Comparison of ENCODE assay signal across 29 mouse cellular contexts in genomic region chr3:90268190-90268589, GRCm38 (mm10). TPM values are rescaled to one million over a fixed set of nuclear protein-coding genes. Genes with fewer than 3 reads are reported as not detected.
DNase-seq lines count a peak whose midpoint lies in the region; ATAC-seq and TF ChIP-seq lines count a peak whose summit lies in the region.
"Had no signal": no experiment of that assay in that cellular context is flagged by ENCODE, and none has a peak within 500 bp of the region (broad histone marks: within the 10 kb centered on the region; RNA-seq: fewer than 3 reads in every experiment).

No protein-coding gene starts in this region.

- no peak for TF ChIP-seq POLR2A in cerebellum, adult 2 months (IDR thresholded peaks at IDR 0.05; ENCODE audit: borderline replicate concordance, insufficient read depth, low read length)

- peaks cover 22% of the 10 kb centered on the region for H3K4me1 ChIP-seq in cerebellum, adult 2 months (ENCODE audit: control insufficient read depth, insufficient read depth, low read length)
- H3K4me1 ChIP-seq in megakaryocyte, embryonic 14.5 days = peaks cover 72% of the 10 kb centered on the region
- H3K4me1 ChIP-seq in G1E (ENCODE audit: insufficient read depth, low read depth, low read length) = peaks cover 58% of the 10 kb centered on the region

- DNase-seq in cerebellum, adult 8-10 months = peak; percentile 11
- no peak for DNase-seq in cerebellum, adult 2 months
- peak; percentile 93 for DNase-seq in heart, adult 11 months
- DNase-seq in heart, adult 9 months (ENCODE audit: low spot score in 2 of 2) = no peak
- DNase-seq in G1E (ENCODE audit: low spot score) = no peak
- DNase-seq: adrenal gland, adult 8-10 months; adrenal gland, postnatal 25 days; B cell, adult 2 months; cerebellum, postnatal 10 days; embryo, embryonic 11 days; gastrocnemius, postnatal 25 days; heart, adult 2 months; heart, postnatal 14 days; heart, postnatal 4 days; kidney, adult 18-20 months had no signal

- no peak for TF ChIP-seq CTCF in cerebellum, adult 2 months (IDR thresholded peaks at IDR 0.05; ENCODE audit: borderline replicate concordance, insufficient read depth, low read depth, low read length)
- TF ChIP-seq CTCF in G1E (IDR thresholded peaks at IDR 0.05; ENCODE audit: low read depth, low read length) = no peak

- H3K9me3 ChIP-seq in megakaryocyte, embryonic 14.5 days = no peaks in the 10 kb centered on the region
- no peaks in the 10 kb centered on the region for H3K9me3 ChIP-seq in G1E (replicated peaks)
- H3K9me3 ChIP-seq: embryonic facial prominence, embryonic 10.5 days; embryonic facial prominence, embryonic 13.5 days; forebrain, embryonic 12.5 days; forebrain, embryonic 15.5 days; heart, embryonic 13.5 days had no signal

- WGBS in cerebellum, adult 2 months = 94% methylated on average over 11 of the region's 11 CpGs

- H3K27ac ChIP-seq in cerebellum, adult 2 months (ENCODE audit: insufficient read depth, low read length) = no peak overlapping the region
- H3K27ac ChIP-seq: embryonic facial prominence, embryonic 10.5 days; embryonic facial prominence, embryonic 13.5 days; forebrain, embryonic 12.5 days; forebrain, embryonic 15.5 days; heart, adult 2 months; heart, embryonic 13.5 days; hindbrain, embryonic 14.5 days; hindbrain, postnatal 0 days had no signal

- peaks cover 76% of the 10 kb centered on the region for H3K36me3 ChIP-seq in megakaryocyte, embryonic 14.5 days (replicated peaks; ENCODE audit: low read length)
- H3K36me3 ChIP-seq in G1E (replicated peaks) = peaks cover 74% of the 10 kb centered on the region

- no peak overlapping the region for H3K4me3 ChIP-seq in cerebellum, adult 2 months (replicated peaks; ENCODE audit: insufficient read depth, low read depth, low read length)
- H3K4me3 ChIP-seq in megakaryocyte, embryonic 14.5 days (replicated peaks) = peak overlapping the region; percentile 64
- H3K4me3 ChIP-seq in G1E (ENCODE audit: low read depth, low read length) = peak overlapping the region; percentile 46; the same call in 1 of the 2 replicates
- H3K4me3 ChIP-seq: embryonic facial prominence, embryonic 10.5 days; embryonic facial prominence, embryonic 13.5 days; erythroblast, embryonic 14.5 days; forebrain, embryonic 12.5 days; forebrain, embryonic 15.5 days; heart, adult 2 months; heart, embryonic 13.5 days had no signal

- H3K27me3 ChIP-seq in cerebellum, adult 2 months (ENCODE audit: control insufficient read depth, insufficient read depth, low read length) = no peaks in the 10 kb centered on the region
- no peaks in the 10 kb centered on the region for H3K27me3 ChIP-seq in megakaryocyte, embryonic 14.5 days (replicated peaks)
- no peaks in the 10 kb centered on the region for H3K27me3 ChIP-seq in G1E (ENCODE audit: insufficient read depth, low read length)
- H3K27me3 ChIP-seq: embryonic facial prominence, embryonic 13.5 days; forebrain, embryonic 12.5 days; forebrain, embryonic 15.5 days; heart, embryonic 13.5 days had no signal

- no peak for ATAC-seq in megakaryocyte, adult 5-6 weeks (ENCODE audit: poor library complexity, severe bottlenecking)
- no peak for ATAC-seq in G1E (ENCODE audit: extremely low read depth, insufficient number of reproducible peaks, low FRiP score, poor library complexity, severe bottlenecking)
- ATAC-seq: activated CD4-positive, CD25-positive, alpha-beta regulatory T cell, adult 4 months; forebrain, embryonic 15.5 days; hindbrain, postnatal 0 days; inflammation-experienced regulatory T-cells, adult 6 months; intestine, embryonic 16.5 days had no signal

RNA-seq across cellular contexts. Expression of gene Dennd4b, which starts 3.2 kb away (rescaled TPM):
- polyA plus RNA-seq in cerebellum, adult 2 months (2012; rRNA removed) = 65.4 and 77.0 TPM in 2 replicates
- polyA plus RNA-seq in megakaryocyte, embryonic 14.5 days (2012; ENCODE audit: insufficient read depth, low replicate concordance) = 41.0 and 105 TPM in 2 replicates
- 30.8 and 38.1 TPM in 2 replicates for total RNA-seq in megakaryocyte, adult 5-6 weeks (2015)
- 20.0 and 21.2 TPM in 2 replicates for total RNA-seq in megakaryocyte, adult 5-6 weeks (2017)
- 42.3 and 68.2 TPM in 2 replicates for total RNA-seq in G1E (2014; fragmentation: Nextera tagmentation)
- 9.8 and 15.2 TPM in 2 replicates for total RNA-seq in G1E (2017)
- 73.7 and 105 TPM in 2 replicates for polyA plus RNA-seq in G1E (2012)

RNA-seq across cellular contexts. Expression of gene Crtc2, which starts 14.2 kb away (rescaled TPM):
- polyA plus RNA-seq in cerebellum, adult 2 months (2012; rRNA removed) = 78.2 and 91.2 TPM in 2 replicates
- 53.7 and 79.0 TPM in 2 replicates for polyA plus RNA-seq in megakaryocyte, embryonic 14.5 days (2012; ENCODE audit: insufficient read depth, low replicate concordance)
- 48.1 and 49.5 TPM in 2 replicates for total RNA-seq in megakaryocyte, adult 5-6 weeks (2015)
- 11.3 and 19.4 TPM in 2 replicates for total RNA-seq in megakaryocyte, adult 5-6 weeks (2017)
- total RNA-seq in G1E (2014; fragmentation: Nextera tagmentation) = 51.8 and 67.0 TPM in 2 replicates
- 6.4 and 9.6 TPM in 2 replicates for total RNA-seq in G1E (2017)
- 58.5 and 68.9 TPM in 2 replicates for polyA plus RNA-seq in G1E (2012)

RNA-seq across cellular contexts. Expression of gene Slc39a1, which starts 20.2 kb away (rescaled TPM):
- 35.8 and 38.7 TPM in 2 replicates for polyA plus RNA-seq in cerebellum, adult 2 months (2012; rRNA removed)
- 14.4 and 22.8 TPM in 2 replicates for polyA plus RNA-seq in megakaryocyte, embryonic 14.5 days (2012; ENCODE audit: insufficient read depth, low replicate concordance)
- total RNA-seq in megakaryocyte, adult 5-6 weeks (2015) = 20.9 and 23.7 TPM in 2 replicates
- total RNA-seq in megakaryocyte, adult 5-6 weeks (2017) = 38.3 and 44.1 TPM in 2 replicates
- total RNA-seq in G1E (2014; fragmentation: Nextera tagmentation) (31.8 and 35.8 TPM in 2 replicates), G1E (2017) (38.0 and 42.7 TPM in 2 replicates)
- 14.0 and 15.6 TPM in 2 replicates for polyA plus RNA-seq in G1E (2012)

RNA-seq across cellular contexts. Expression of gene Gatad2b, which starts 24.8 kb away (rescaled TPM):
- polyA plus RNA-seq in cerebellum, adult 2 months (2012; rRNA removed) = 33.3 and 40.7 TPM in 2 replicates
- polyA plus RNA-seq in megakaryocyte, embryonic 14.5 days (2012; ENCODE audit: insufficient read depth, low replicate concordance) = 2.8 and 3.2 TPM in 2 replicates
- total RNA-seq in megakaryocyte, adult 5-6 weeks (2015) = 91.6 and 110 TPM in 2 replicates
- 25.3 and 33.5 TPM in 2 replicates for total RNA-seq in megakaryocyte, adult 5-6 weeks (2017)
- total RNA-seq in G1E (2014; fragmentation: Nextera tagmentation) (176 and 211 TPM in 2 replicates), G1E (2017) (15.2 and 19.1 TPM in 2 replicates)
- 5.1 and 6.8 TPM in 2 replicates for polyA plus RNA-seq in G1E (2012)

RNA-seq across cellular contexts. Expression of gene Creb3l4, which starts 24.9 kb away (rescaled TPM):
- polyA plus RNA-seq in cerebellum, adult 2 months (2012; rRNA removed) = 0.23 and 0.51 TPM in 2 replicates
- polyA plus RNA-seq in megakaryocyte, embryonic 14.5 days (2012; ENCODE audit: insufficient read depth, low replicate concordance) = 0.07 TPM in 1 of 2 replicates, not detected in the other
- total RNA-seq in megakaryocyte, adult 5-6 weeks (2015) = 0.67 TPM in 1 of 2 replicates, not detected in the other
- total RNA-seq in megakaryocyte, adult 5-6 weeks (2017) = 0.37 TPM in 1 of 2 replicates, not detected in the other
- total RNA-seq in G1E (2014; fragmentation: Nextera tagmentation) = not detected in 2 replicates
- 0.16 TPM in 1 of 2 replicates, not detected in the other for total RNA-seq in G1E (2017)
- polyA plus RNA-seq in G1E (2012) = not detected in 2 replicates
- total RNA-seq: gastrocnemius, adult 8-10 months; heart, postnatal 14 days had no signal
- polyA plus RNA-seq: activated CD4-positive, CD25-positive, alpha-beta regulatory T cell, adult 4 months; erythroblast, embryonic 14.5 days; inflammation-experienced regulatory T-cells, adult 6 months had no signal

Comparison
In these comparisons a context has a peak if more than half of its experiments do, and no peak if none do; other contexts are left out.
1. DNase-seq: peak in cerebellum, adult 8-10 months (single experiment) and heart, adult 11 months (single experiment); none in cerebellum, adult 2 months (0 of 2), heart, adult 9 months (0 of 2) and G1E (single experiment).